Mouse (Mus musculus) ES-E14 (cell line): ENCODE measurements around the gene Antxrl. TPM values are rescaled to one million over a fixed set of nuclear protein-coding genes. Genes with fewer than 3 reads are reported as not detected.

Experiments
- DNase-seq: peaks from one replicate; pipeline ENCODE4 v3.0.0-alpha.2; 2013; ENCODE audit warnings: low read depth, low spot score
- H3K27ac ChIP-seq: 2 replicates; pipeline ENCODE4 v1.5.1; 2012; ENCODE audit warnings: low read depth, mild to moderate bottlenecking, low read length, moderate library complexity, mixed read lengths; ENCODE audit not compliant: poor library complexity, insufficient read depth, severe bottlenecking
- H3K36me3 ChIP-seq: 2 replicates; pipeline ENCODE4 v1.6.1; 2012; ENCODE audit warnings: mild to moderate bottlenecking, low read length, moderate library complexity, mixed read lengths; ENCODE audit not compliant: control insufficient read depth, poor library complexity, insufficient read depth, severe bottlenecking
- H3K4me1 ChIP-seq, 2 experiments: fragments of 150-350 bp in 1 of 2; sonication (generic) in 1 of 2; 2 replicates each; pipeline ENCODE4 v1.6.1; 2012; ENCODE audit warnings: low read length in 2 of 2, mild to moderate bottlenecking in 1 of 2, mixed read lengths in 1 of 2; ENCODE audit not compliant: control insufficient read depth in 2 of 2, insufficient read depth in 2 of 2, poor library complexity in 1 of 2
- H3K4me3 ChIP-seq, 2 experiments: fragments of 150-350 bp in 1 of 2; sonication (generic) in 1 of 2; 2 replicates each; pipeline ENCODE4 v1.5.1; 2012; ENCODE audit warnings: low read length in 2 of 2, low read depth in 1 of 2, mild to moderate bottlenecking in 1 of 2, mixed read lengths in 1 of 2; ENCODE audit not compliant: insufficient read depth in 1 of 2, poor library complexity in 1 of 2, severe bottlenecking in 1 of 2
- H3K9ac ChIP-seq: 2 replicates; pipeline ENCODE4 v1.6.1; 2012; ENCODE audit warnings: low read depth, mild to moderate bottlenecking, low read length, mixed read lengths; ENCODE audit not compliant: poor library complexity, insufficient read depth, severe bottlenecking
- H3K9me3 ChIP-seq: fragments of 150-350 bp; sonication (generic); 2 replicates; pipeline ENCODE4 v1.6.1; 2012; ENCODE audit warnings: low read depth, mild to moderate bottlenecking, low read length; ENCODE audit not compliant: control insufficient read depth, insufficient read depth
- CHD2 ChIP-seq: IDR thresholded peaks from 2 replicates; pipeline ENCODE4 v1.6.1; 2014; ENCODE audit warnings: mild to moderate bottlenecking, low read depth, low read length, inconsistent platforms
- HCFC1 ChIP-seq: IDR thresholded peaks from 2 replicates; pipeline ENCODE4 v1.6.1; 2012; ENCODE audit warnings: low read length, inconsistent platforms, borderline replicate concordance; ENCODE audit not compliant: insufficient read depth
- MAFK ChIP-seq: IDR thresholded peaks from 2 replicates; pipeline ENCODE4 v1.6.1; 2014; ENCODE audit warnings: mild to moderate bottlenecking, low read depth, low read length, inconsistent platforms; ENCODE audit not compliant: insufficient read depth
- ZC3H11A ChIP-seq: IDR thresholded peaks from 2 replicates; pipeline ENCODE4 v1.6.1; 2012; ENCODE audit warnings: low read depth, mild to moderate bottlenecking, inconsistent platforms, low read length, borderline replicate concordance
- ZNF384 ChIP-seq: IDR thresholded peaks from 2 replicates; pipeline ENCODE4 v1.6.1; 2012; ENCODE audit warnings: low read depth, low read length, inconsistent platforms
- in situ Hi-C, 2 experiments: fragments of 600-800 bp; cut with MboI; formaldehyde crosslinking; loops; one replicate each; pipeline ENCODE4 v1.15.1; 2025; ENCODE audit warnings: low sequenced_read_pairs in 2 of 2, inconsistent platforms in 1 of 2; ENCODE audit not compliant: unreplicated experiment in 2 of 2
- total RNA-seq: library from RNA; depleted of rRNA; stranded (reverse); fragments of 300-350 nt; gene quantifications from 2 replicates; pipeline ENCODE4 v1.2.3, GENCODE M21; 2012; rRNA removed

Gene Antxrl
- total RNA-seq, result not detected in 2 replicates

DNA sequence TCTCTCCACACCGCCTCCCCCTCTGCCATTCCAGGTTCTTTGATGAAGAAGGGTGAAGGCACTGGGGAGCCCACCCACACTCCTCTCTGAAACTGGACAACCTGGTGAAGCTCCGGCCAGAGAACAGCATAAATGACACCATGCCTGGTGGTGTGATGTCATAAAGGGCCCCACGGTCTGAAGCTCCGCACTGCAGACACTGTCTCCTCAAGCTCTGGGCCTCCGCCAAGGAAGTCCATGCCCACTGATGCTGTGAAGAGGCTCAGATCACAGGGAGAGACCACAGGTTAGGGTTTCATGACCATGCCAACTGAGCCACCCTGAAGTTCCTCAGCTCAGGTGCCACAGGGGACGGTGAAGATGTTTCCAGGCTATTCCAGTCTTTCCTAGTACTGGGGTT is at the start of gene Antxrl:
Gene Antxrl (plus strand): TSS at position 192 of the 400 bp plus-strand sequence.
- Histone ChIP-seq H3K4me1 (no peaks in the 10 kb centered on the region), H3K9ac (no peak within 1 kb of the TSS), H3K36me3 (no peaks in the 10 kb centered on the region), H3K9me3 (no peaks in the 10 kb centered on the region), H3K27ac (no peak within 1 kb of the TSS), H3K4me3 (no peak within 1 kb of the TSS)
- TF ChIP-seq CHD2 (no peak), MAFK (no peak), ZNF384 (no peak), HCFC1 (no peak), ZC3H11A (no peak)
- in situ Hi-C loops, result loop anchor here in 1 of 2 experiments (10.0 kb wide), 1 partner anchor 58 kb away; no protein-coding TSS in a partner anchor
- DNase-seq, result no peak

DNA sequence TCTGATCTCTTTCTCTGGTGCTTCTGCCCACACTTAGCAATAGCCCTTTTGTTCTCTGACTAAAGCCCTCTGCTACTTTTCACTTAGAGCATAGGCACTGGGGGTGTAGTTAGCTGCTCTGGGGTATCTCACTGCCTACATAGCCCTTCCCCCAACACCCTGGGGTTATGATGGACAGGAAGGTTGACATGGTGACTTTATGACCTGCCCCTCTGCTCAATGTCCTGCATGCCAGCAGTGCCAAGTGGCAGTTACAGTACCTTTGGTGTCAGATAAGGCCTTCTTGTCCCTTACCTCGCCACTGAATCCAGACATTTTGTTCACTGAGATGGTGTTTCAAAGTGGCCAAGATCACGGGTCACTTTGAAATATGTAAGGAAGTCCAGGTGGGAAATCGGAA is 37.4 kb upstream of the Antxrl start, which contains the start of gene Gm30083:
Gene Gm30083 (minus strand): TSS at position 120 of the 400 bp plus-strand sequence.
- TF ChIP-seq ZNF384 (no peak), MAFK (no peak), HCFC1 (no peak), CHD2 (no peak), ZC3H11A (no peak)
- Histone ChIP-seq H3K36me3 (no peaks in the 10 kb centered on the region), H3K9ac (no peak within 1 kb of the TSS), H3K4me3 (no peak within 1 kb of the TSS), H3K9me3 (no peaks in the 10 kb centered on the region), H3K4me1 (no peaks in the 10 kb centered on the region), H3K27ac (no peak within 1 kb of the TSS)
- DNase-seq, result no peak
- in situ Hi-C loops, result no loop called here

DNA sequence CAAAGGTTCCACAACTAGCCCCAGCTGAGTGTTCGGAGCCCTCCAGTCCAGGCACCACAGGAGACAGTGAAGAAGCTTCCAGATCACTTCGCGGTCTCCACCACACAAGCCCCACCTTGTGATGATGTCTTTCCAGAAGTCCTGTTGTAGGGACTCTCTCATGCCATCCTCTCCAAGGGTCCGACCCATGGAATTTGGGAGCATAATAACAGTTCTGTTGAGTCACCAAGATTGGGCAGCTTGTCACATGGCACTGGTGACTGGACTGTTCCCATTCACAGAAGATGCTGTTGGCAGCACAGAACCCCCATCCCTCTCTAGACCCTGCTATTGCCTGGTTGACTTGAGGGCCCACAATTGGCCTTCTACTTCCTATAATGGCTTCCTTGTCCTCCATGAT is 36.1 kb upstream of the Antxrl start, which contains the start of gene Gm5460:
Gene Gm5460 (plus strand): TSS at position 378 of the 400 bp plus-strand sequence.
- Histone ChIP-seq H3K9me3 (no peaks in the 10 kb centered on the region), H3K36me3 (no peaks in the 10 kb centered on the region), H3K9ac (no peak within 1 kb of the TSS), H3K4me1 (no peaks in the 10 kb centered on the region), H3K27ac (no peak within 1 kb of the TSS), H3K4me3 (no peak within 1 kb of the TSS)
- DNase-seq, result no peak
- TF ChIP-seq CHD2 (no peak), HCFC1 (no peak)
- in situ Hi-C loops, result no loop called here

DNA sequence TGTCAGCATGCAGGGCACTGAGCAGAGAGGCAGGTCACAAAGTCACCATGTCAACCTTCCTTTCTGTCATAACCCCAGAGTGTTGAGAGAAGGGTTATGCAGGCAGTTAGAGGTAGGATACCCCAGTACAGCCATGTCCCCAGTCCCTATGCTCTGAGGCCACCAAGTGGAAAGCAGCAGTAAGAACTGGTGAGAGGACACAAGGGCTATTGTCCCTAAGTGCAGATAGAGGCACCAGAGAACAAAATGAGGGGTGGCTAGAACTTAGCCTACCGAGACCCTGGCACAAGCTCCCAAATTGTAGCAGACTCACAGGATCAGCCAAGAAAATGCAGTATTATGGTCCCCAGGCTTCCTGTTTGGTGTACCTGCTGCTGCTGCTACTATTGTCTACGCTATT is 35.6 kb upstream of the Antxrl start:
- in situ Hi-C loops, result no loop called here
- TF ChIP-seq ZNF384 (no peak), MAFK (no peak), CHD2 (no peak), ZC3H11A (no peak), HCFC1 (no peak)

DNA sequence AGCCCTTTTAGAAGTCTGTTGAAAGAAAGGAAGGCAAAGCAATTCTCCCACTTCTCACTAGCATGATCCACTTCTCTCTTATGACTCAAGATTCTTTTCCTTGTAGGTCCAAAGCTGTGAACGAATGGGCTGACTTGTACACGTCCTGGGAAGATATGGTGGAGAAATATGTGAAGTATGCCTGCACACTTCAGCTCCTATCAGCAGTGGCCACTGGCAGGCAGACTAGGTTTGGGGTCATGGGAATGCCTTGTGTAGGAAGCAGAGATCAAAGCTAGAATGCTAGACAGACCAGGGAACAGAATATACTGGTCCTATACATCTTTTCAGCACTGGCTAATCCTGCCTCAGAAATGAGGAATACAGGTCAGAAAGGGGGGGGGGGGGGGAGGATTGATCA is 25.8 kb upstream of the Antxrl start:
- in situ Hi-C loops, result no loop called here
- H3K9me3 ChIP-seq, result no peaks in the 10 kb centered on the region
- H3K9ac ChIP-seq, result no peak overlapping the region
- H3K4me1 ChIP-seq, result no peaks in the 10 kb centered on the region
- DNase-seq, result no peak
- H3K27ac ChIP-seq, result no peak overlapping the region
- no peaks in the 10 kb centered on the region for H3K36me3 ChIP-seq
- H3K4me3 ChIP-seq, result no peak overlapping the region
- TF ChIP-seq HCFC1, result no peak
- TF ChIP-seq MAFK, result no peak
- no peak for TF ChIP-seq ZC3H11A
- TF ChIP-seq CHD2, result no peak
- no peak for TF ChIP-seq ZNF384

More for the DNA sequence above, 35.6 kb upstream of the Antxrl start:
- H3K36me3 ChIP-seq, result no peaks in the 10 kb centered on the region
- no peaks in the 10 kb centered on the region for H3K9me3 ChIP-seq
- H3K27ac ChIP-seq, result no peak overlapping the region
- no peak for DNase-seq
- no peaks in the 10 kb centered on the region for H3K4me1 ChIP-seq
- no peak overlapping the region for H3K4me3 ChIP-seq
- H3K9ac ChIP-seq, result no peak overlapping the region
